Mouse (Mus musculus): Measurements from ENCODE around the gene Rhpn2. TPM values are rescaled to one million over a fixed set of nuclear protein-coding genes. Genes with fewer than 3 reads are reported as not detected.

Rhpn2 gene
- total RNA-seq, 1 experiment, result 12.7 TPM

DNA sequence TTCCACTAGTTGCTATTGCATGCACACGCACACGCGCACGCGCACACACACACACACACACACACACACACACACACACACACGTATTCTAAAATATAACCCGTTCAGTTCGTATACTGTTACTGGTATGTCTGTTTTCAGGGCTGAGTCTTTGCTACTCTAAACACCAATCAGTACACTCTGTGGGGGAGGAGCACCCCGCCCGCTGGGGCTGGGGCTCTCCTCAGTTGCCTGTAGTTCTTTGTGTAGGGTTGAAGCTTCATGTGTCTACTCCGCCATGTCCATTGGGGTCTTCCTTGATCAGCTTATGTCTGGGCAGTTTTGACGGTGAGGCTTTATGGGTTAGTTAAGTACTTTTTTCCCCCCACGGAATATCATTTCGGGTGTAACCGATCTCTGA is 19.3 kb downstream of the Rhpn2 start:
- no peak for DNase-seq (ENCODE audit: low read depth, low spot score)
- H3K4me3 ChIP-seq (ENCODE audit: insufficient read depth in 1 of 2, low read depth in 1 of 2, low read length in 2 of 2, poor library complexity in 1 of 2, severe bottlenecking in 1 of 2), result peak overlapping the region in 1 of 2 experiments; percentile 43; a peak in 2 of 4 replicates
- no peak overlapping the region for H3K27ac ChIP-seq (ENCODE audit: insufficient read depth, low read depth, low read length, poor library complexity, severe bottlenecking)
- in situ Hi-C loops (cut with MboI; ENCODE audit: low sequenced_read_pairs in 2 of 2, unreplicated experiment in 2 of 2), result no loop called here
- H3K9ac ChIP-seq (ENCODE audit: insufficient read depth, low read depth, low read length, poor library complexity, severe bottlenecking), result no peak overlapping the region
- TF ChIP-seq MAFK (IDR thresholded peaks at IDR 0.05; ENCODE audit: insufficient read depth, low read depth, low read length), result no peak
- no peak for TF ChIP-seq ZC3H11A (IDR thresholded peaks at IDR 0.05; ENCODE audit: borderline replicate concordance, low read depth, low read length)
- no peak for TF ChIP-seq HCFC1 (IDR thresholded peaks at IDR 0.05; ENCODE audit: borderline replicate concordance, insufficient read depth, low read length)
- no peak for TF ChIP-seq ZNF384 (IDR thresholded peaks at IDR 0.05; ENCODE audit: low read depth, low read length)
- no peak for TF ChIP-seq CHD2 (IDR thresholded peaks at IDR 0.05; ENCODE audit: low read depth, low read length)
- H3K36me3 ChIP-seq (ENCODE audit: control insufficient read depth, insufficient read depth, low read length, poor library complexity, severe bottlenecking), result no peaks in the 10 kb centered on the region
- peaks cover 0 to 19% of the 10 kb centered on the region in 2 experiments; a peak in 2 of 4 replicates for H3K4me1 ChIP-seq (ENCODE audit: control insufficient read depth in 2 of 2, insufficient read depth in 2 of 2, low read length in 2 of 2, poor library complexity in 1 of 2)
- H3K9me3 ChIP-seq (ENCODE audit: control insufficient read depth, insufficient read depth, low read depth, low read length), result no peaks in the 10 kb centered on the region

- in situ Hi-C loops (cut with MboI; ENCODE audit: low sequenced_read_pairs in 2 of 2, unreplicated experiment in 2 of 2), result no loop called here
- Histone ChIP-seq H3K4me3 (ENCODE audit: insufficient read depth in 1 of 2, low read depth in 1 of 2, low read length in 2 of 2, poor library complexity in 1 of 2, severe bottlenecking in 1 of 2) (no peak overlapping the region), H3K9ac (ENCODE audit: insufficient read depth, low read depth, low read length, poor library complexity, severe bottlenecking) (no peak overlapping the region), H3K9me3 (ENCODE audit: control insufficient read depth, insufficient read depth, low read depth, low read length) (no peaks in the 10 kb centered on the region), H3K36me3 (ENCODE audit: control insufficient read depth, insufficient read depth, low read length, poor library complexity, severe bottlenecking) (0 out of 2 replicates have a peak, but pooled peaks cover 3% of the 10 kb centered on the region), H3K27ac (ENCODE audit: insufficient read depth, low read depth, low read length, poor library complexity, severe bottlenecking) (no peak overlapping the region), H3K4me1 (ENCODE audit: control insufficient read depth in 2 of 2, insufficient read depth in 2 of 2, low read length in 2 of 2, poor library complexity in 1 of 2) (peaks cover 0 to 22% of the 10 kb centered on the region in 2 experiments; a peak in 2 of 4 replicates)
- no peak for DNase-seq (ENCODE audit: low read depth, low spot score)
- TF ChIP-seq HCFC1 (IDR thresholded peaks at IDR 0.05; ENCODE audit: borderline replicate concordance, insufficient read depth, low read length), result no peak
- no peak for TF ChIP-seq CHD2 (IDR thresholded peaks at IDR 0.05; ENCODE audit: low read depth, low read length)
- no peak for TF ChIP-seq ZNF384 (IDR thresholded peaks at IDR 0.05; ENCODE audit: low read depth, low read length)
- TF ChIP-seq ZC3H11A (IDR thresholded peaks at IDR 0.05; ENCODE audit: borderline replicate concordance, low read depth, low read length), result no peak
- no peak for TF ChIP-seq MAFK (IDR thresholded peaks at IDR 0.05; ENCODE audit: insufficient read depth, low read depth, low read length)
These were observed 21.4 kb downstream of the Rhpn2 start for GRCm38 (mm10) chr7:35355303-35355872.

DNA sequence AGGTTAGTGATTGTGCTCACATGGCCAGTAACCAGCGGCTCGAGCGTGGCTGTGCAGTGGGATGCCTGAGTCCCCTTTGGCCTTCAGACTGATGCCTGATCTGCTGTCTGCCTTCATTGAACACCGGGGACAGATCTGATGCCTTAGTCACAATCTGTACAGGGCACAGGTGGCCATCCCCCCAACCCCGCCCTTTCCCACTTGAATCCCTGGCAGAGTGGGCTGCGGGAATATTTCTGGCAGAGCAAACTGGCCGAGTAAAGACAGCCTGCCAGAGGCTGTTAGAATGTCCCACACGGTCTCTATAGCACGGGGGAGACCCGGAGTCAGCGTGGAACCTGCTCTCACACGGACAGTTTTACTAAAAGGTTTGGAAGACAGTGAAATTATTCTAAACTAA is 23.7 kb downstream of the Rhpn2 start:
- no peak for DNase-seq (ENCODE audit: low read depth, low spot score)
- peaks cover 2 to 21% of the 10 kb centered on the region in 2 experiments; a peak in 3 of 4 replicates for H3K4me1 ChIP-seq (ENCODE audit: control insufficient read depth in 2 of 2, insufficient read depth in 2 of 2, low read length in 2 of 2, poor library complexity in 1 of 2)
- TF ChIP-seq ZC3H11A (IDR thresholded peaks at IDR 0.05; ENCODE audit: borderline replicate concordance, low read depth, low read length) (no peak), MAFK (IDR thresholded peaks at IDR 0.05; ENCODE audit: insufficient read depth, low read depth, low read length) (no peak), HCFC1 (IDR thresholded peaks at IDR 0.05; ENCODE audit: borderline replicate concordance, insufficient read depth, low read length) (no peak), CHD2 (IDR thresholded peaks at IDR 0.05; ENCODE audit: low read depth, low read length) (no peak), ZNF384 (IDR thresholded peaks at IDR 0.05; ENCODE audit: low read depth, low read length) (no peak)

DNA sequence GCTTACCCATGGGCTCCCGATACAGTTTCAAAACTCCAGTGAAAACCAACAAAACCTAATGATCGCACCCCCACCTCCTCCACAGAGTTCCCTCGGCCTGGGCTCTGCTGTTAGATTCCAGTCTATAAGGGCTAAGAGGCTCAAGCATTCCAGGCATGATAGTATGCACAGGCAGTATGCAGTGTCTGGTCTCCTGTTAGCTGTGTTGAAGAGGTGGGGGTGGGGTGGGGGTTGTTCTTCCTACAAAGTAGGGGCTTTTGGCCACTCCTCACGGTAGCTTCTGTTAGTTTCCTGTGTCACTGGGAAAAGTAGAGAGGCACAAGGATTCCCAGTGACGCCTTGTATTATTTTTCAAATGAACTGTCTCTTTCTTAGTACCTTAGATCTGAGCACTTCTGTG is 28.3 kb downstream of the Rhpn2 start:
- Histone ChIP-seq H3K9ac (ENCODE audit: insufficient read depth, low read depth, low read length, poor library complexity, severe bottlenecking) (no peak overlapping the region), H3K4me3 (ENCODE audit: insufficient read depth in 1 of 2, low read depth in 1 of 2, low read length in 2 of 2, poor library complexity in 1 of 2, severe bottlenecking in 1 of 2) (no peak overlapping the region), H3K4me1 (ENCODE audit: control insufficient read depth in 2 of 2, insufficient read depth in 2 of 2, low read length in 2 of 2, poor library complexity in 1 of 2) (peaks cover 2 to 23% of the 10 kb centered on the region in 2 experiments; a peak in 3 of 4 replicates), H3K36me3 (ENCODE audit: control insufficient read depth, insufficient read depth, low read length, poor library complexity, severe bottlenecking) (peaks cover 5% of the 10 kb centered on the region; the same call in 1 of the 2 replicates), H3K27ac (ENCODE audit: insufficient read depth, low read depth, low read length, poor library complexity, severe bottlenecking) (no peak overlapping the region), H3K9me3 (ENCODE audit: control insufficient read depth, insufficient read depth, low read depth, low read length) (no peaks in the 10 kb centered on the region)
- no peak for DNase-seq (ENCODE audit: low read depth, low spot score)
- in situ Hi-C loops (cut with MboI; ENCODE audit: low sequenced_read_pairs in 2 of 2, unreplicated experiment in 2 of 2), result no loop called here
- TF ChIP-seq CHD2 (IDR thresholded peaks at IDR 0.05; ENCODE audit: low read depth, low read length) (no peak), MAFK (IDR thresholded peaks at IDR 0.05; ENCODE audit: insufficient read depth, low read depth, low read length) (no peak), HCFC1 (IDR thresholded peaks at IDR 0.05; ENCODE audit: borderline replicate concordance, insufficient read depth, low read length) (no peak), ZC3H11A (IDR thresholded peaks at IDR 0.05; ENCODE audit: borderline replicate concordance, low read depth, low read length) (no peak), ZNF384 (IDR thresholded peaks at IDR 0.05; ENCODE audit: low read depth, low read length) (no peak)

More for the DNA sequence above, 23.7 kb downstream of the Rhpn2 start:
- Histone ChIP-seq H3K4me3 (ENCODE audit: insufficient read depth in 1 of 2, low read depth in 1 of 2, low read length in 2 of 2, poor library complexity in 1 of 2, severe bottlenecking in 1 of 2) (no peak overlapping the region), H3K9me3 (ENCODE audit: control insufficient read depth, insufficient read depth, low read depth, low read length) (no peaks in the 10 kb centered on the region), H3K36me3 (ENCODE audit: control insufficient read depth, insufficient read depth, low read length, poor library complexity, severe bottlenecking) (peaks cover 3% of the 10 kb centered on the region; the same call in 1 of the 2 replicates), H3K9ac (ENCODE audit: insufficient read depth, low read depth, low read length, poor library complexity, severe bottlenecking) (no peak overlapping the region), H3K27ac (ENCODE audit: insufficient read depth, low read depth, low read length, poor library complexity, severe bottlenecking) (no peak overlapping the region)
- in situ Hi-C loops (cut with MboI; ENCODE audit: low sequenced_read_pairs in 2 of 2, unreplicated experiment in 2 of 2), result no loop called here

All from ES-E14 (cell line).